Mouse (Mus musculus) 3T3-L1 (cell line): ENCODE data around the gene Rps5.
A peak's percentile ranks its signal among the peaks of the same experiment; 100 is the strongest.
"Not testable (repeated sequence)": the region's sequence is repeated elsewhere in the genome, so short reads cannot be mapped to it uniquely, and the experiment has no call there.

Experiments
- DNase-seq: peaks from one replicate; pipeline ENCODE4 v3.0.0-alpha.2; 2015; ENCODE audit warnings: low read depth, low spot score

Rps5 gene

DNA sequence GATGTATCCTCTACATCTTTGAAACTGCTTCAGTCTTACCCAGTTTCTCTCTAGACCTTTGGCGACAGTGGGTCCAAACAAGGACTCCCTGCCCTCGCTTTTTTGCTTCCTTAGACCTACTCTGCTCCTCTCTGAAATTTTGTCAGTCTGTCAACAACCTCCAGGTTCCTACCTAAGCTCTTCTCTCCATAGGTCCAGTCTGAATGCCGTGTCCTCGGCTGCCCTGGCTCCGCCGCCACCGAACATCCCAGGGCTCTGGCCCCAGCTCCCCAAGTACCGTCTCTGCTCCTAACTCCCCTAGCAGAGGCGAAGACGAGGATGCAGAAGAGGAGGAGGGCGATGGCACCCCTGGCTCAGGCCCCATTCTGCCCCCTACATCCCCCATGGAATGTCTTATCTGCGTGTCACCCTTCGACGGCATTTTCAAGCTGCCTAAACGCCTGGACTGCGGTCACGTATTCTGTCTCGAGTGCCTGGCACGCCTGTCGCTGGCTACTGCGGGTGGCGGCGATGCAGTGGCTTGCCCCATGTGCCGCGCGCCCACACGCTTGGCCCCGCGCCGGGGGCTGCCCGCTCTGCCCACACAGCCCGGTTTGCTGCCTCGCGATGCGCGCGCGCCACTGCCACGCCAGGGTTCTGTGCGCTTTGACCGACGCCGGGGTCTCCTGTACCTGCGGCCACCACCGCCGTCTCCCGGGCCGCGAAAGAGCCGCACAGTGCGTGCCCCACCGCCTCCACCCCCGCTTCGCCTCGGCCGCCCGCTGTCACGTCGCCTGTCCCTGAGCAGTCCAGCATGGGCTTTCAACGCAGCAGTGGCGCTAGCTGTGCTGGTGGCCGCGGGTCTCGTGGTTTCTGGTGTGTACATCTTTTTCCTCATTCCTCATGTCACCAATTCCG lies 5.9 kb downstream of the Rps5 start:
- no peak for DNase-seq

DNA sequence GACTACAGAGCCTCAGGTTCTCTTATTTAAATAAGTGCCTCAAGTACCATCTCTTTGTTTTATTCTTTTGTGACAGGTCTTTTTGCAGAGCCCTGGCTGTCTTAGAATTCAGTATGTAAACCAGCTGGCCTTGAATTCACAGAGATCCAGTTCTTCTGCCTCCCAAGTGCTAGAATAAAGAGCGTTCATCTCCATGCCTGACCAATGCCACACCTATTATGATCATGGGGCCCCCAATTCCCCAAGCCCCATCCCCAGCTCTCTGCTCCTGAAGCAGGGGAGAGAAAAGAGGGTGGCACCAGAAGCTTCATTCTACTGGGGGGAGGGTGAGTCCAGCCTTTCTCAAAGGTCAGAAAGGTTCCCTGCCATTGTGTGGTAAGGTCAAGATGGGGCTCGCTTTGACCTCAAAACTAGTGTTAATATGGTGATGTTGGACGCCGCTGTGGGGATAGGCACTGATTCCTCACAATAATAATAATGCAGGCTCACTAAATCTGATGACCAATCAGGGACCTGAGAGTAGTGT lies 11.6 kb downstream of the Rps5 start:
- no peak for DNase-seq

DNA sequence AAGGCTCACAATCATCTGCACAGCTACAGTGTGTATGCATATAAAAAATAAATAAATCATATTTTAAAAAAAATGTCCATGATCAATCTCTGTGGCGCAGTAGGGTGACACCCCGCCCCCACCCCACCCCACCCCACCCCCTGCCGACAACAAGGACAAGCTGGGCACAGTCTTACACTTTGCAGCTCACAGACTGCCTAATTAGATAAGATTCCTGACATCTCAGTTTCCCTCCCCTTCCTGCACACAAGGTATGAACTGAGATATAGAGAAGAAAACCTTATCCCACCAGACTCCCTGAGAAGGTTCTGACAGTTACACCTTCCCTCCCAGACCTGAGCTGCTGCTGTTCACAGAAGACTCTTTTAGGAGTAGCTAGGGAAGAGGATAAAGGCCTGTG lies 12.7 kb downstream of the Rps5 start:
- no peak for DNase-seq

DNA sequence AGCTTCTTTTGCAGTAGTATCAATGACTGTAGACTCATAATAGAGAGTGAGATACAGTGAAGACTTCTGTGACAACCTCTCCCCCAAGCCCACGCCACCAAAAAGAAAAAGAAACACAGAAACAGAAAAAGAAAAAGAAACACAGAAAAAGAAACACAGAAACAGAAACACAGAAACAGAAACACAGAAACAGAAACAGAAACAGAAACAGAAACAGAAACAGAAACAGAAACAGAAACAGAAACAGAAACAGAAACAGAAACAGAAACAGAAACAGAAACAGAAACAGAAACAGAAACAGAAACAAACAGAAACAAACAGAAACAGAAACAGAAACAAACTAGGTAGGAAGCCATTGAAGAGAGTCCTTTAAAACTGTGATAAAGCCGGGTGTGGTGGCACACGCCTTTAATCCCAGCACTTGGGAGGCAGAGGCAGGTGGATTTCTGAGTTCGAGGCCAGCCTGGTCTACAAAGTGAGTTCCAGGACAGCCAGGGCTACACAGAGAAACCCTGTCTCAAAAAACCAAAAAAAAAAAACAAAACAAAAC lies 15.2 kb downstream of the Rps5 start:
- DNase-seq: not testable (repeated sequence)

DNA sequence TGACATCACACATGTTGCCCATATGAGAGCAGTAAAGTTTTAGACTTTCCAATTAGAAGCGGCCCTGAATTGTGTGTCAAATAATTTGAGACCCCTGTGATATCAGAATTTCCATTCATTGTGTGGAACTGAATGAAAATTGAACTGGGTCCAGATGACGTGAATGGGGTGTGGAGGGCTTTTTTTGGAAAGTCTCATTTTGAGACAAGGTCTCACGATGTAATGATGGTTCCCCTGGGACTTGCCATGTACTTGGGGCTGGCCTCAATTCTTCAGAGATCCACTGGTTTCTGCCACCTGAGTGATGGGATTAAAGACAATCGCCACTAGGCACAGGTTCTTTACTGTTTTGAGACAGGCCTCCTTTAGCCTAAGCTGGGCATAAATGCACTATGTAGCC lies 18.5 kb downstream of the Rps5 start:
- DNase-seq: no peak

DNA sequence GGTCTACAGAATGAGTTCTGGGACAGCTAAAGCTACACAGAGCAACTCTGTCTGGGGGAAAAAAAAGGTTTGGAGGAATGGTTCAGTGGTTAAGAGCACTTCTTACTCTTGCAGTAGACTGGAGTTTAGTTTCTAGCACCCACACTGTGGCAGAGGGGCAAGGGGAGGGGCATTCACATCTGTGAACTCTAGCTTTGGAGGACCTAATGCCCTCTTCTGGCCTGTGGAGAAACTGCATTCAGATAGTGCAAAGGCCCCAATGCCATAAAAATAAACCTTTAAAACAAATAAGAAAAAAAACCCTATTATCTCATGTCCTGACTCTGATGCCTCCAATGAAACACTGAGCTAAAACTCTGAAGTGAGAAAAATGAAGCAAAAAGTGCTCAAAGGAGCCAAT lies 21.4 kb downstream of the Rps5 start:
- DNase-seq: peak; percentile 42

DNA sequence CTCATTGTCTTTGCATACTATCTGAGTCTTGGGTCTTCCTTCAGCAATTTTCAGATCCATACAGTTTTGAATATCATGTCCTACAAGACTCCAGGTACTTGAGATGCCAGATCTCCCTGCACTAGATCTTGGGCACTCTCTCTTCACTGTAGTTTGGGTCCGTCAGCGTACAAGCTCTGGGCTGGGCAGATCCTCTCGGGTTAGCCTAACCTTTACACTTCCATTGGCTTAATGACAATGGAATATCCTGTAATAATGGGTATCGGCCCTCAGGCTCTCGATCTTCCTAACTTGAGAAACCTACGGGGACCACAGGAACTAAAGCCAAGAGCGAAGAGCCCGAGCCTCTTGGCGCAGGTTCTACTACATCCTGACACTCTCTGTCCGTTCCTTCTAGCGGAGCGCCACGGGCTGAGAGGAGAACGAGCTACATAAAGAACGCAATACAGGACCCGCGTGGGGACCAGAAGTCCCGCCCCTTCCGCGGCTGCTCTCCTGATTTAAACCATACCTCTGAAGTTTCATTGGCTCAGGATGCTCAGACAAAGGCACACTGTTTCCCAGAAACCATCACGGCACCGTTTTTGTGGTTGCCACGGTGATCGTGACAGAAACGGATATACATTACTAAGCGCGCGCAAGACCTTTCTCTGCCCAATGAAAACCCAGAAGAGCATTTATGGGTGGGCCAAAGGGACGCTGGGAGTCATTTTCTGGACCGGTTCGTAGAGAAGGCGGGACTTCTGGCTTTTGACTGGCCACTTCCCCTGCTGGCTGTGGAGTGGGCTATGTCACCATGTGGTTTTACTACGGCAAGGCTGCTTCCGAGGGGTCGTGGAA lies 27.2 kb downstream of the Rps5 start:
- DNase-seq: peak; percentile 83

DNA sequence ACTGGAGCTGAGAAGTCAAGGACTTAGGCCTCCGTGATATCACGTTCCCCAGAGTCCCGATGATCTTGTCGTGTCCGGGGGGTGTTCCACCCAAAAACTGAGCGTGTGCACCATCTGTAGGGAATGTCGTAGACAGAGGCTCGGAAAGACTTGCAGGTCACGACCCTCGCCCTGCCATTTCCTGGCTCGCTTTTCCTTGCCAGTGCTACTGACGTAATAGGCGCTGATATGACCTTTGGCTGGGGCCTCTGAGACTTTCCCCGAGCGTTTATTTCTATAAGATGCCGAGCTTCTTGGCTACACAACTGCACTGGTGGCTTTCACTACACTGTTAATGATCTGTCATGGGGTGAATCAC lies 27.8 kb downstream of the Rps5 start:
- DNase-seq: no peak

DNA sequence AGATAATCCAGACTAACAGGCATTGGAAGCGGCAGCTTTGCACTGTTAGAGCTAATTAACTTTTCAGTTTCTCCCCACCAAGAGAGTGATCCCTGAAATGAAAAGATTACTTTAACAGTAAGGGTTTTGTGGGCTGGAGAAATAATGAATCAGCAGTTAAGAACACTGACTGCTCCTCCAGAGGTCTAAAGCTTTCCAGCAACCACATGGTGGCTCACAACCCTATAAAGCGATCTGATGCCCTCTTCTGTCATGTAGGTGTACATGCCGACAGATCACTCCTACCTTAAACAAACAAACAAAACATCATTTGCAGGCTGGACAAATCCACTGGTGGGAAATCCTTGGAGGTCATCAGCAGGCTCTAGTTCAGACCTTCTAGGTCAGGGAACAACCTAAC lies 32.8 kb downstream of the Rps5 start:
- no peak for DNase-seq

DNA sequence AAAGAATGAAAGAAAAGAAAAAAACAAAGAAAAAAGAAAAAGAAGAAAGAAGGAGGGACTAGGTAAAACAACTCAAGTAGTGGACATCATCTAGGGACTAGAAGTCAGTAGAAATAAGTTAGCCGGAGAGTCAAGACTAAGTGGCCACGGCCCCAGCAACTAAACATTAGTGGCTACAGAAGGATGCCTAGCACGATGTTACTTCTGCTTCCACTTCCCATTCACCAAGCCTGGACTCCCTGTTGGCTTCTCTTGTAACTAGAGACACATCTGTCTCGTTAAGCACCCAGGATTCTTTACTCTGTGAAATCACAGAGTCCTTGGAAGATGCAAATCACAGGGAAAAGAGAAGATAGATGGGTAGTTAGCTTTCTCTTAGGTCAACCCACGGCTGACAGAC lies 35.4 kb downstream of the Rps5 start:
- DNase-seq: no peak

DNA sequence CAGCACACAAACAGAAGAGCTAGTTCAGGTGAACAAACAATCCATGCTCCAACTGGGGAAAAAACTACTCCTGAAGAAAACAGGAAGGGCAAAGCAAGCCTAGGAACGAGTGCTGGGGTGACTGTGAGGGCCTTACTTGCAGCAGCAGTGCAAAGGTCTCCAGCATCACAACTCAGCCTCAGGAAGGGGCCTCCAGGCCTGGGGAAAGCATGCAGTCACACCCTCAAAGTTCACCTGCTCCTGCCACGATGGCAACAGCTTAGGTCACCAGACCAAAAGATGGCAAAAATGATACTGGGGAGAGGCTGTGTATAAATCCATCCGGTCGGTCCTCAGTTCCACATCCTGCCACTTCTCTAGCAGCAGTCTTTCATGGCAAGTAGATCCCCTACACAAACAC lies 36.9 kb downstream of the Rps5 start:
- DNase-seq: no peak

DNA sequence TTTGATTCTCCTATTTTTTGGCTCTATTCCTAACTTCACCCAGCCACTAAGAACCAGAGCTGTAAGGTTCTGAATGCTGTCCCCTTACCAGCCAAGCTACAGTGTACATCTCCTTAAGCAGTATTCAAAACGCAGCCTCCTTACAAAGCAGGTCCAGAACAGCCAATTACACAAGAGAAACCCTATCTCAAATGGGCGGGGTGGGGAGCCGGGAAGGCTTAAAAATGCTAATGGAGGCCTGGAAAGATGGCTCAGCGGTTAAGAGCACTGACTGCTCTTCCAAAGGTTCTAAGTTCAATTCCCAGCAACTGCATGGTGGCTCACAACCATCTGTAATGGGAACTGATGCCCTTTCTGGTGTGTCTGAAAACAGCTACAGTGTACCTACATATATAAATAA lies 37.6 kb downstream of the Rps5 start:
- no peak for DNase-seq

DNA sequence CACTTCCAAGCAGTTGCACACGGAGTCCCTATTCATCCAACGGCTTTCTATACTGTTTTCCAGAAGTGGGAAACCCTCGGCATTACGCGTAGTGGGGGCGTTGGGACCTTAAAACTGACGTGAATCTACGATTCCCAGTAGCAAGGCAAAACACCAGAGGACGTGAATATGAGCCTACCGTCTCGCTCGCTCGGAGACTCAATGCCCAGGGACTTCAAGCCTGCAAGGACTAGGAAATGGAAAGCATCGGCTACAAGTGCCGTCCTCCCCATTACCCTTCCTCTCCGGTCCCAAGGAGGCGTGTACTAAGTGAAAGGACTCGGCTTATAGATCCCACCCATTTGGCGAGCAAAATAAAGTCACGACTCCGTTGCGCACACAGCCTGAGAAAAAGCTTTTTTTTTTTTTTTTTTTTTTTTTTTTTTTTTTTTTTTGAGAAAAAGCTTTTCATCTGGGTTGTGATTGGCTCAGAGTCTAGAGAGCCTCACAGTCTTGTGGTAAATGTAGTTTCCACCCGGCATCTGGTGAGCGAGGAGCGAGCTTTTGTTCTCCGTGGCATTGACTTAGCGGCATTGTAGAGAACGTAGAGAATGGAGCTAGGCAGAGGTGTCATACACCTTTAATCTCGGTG lies 39.5 kb downstream of the Rps5 start:
- DNase-seq: peak; percentile 90

DNA sequence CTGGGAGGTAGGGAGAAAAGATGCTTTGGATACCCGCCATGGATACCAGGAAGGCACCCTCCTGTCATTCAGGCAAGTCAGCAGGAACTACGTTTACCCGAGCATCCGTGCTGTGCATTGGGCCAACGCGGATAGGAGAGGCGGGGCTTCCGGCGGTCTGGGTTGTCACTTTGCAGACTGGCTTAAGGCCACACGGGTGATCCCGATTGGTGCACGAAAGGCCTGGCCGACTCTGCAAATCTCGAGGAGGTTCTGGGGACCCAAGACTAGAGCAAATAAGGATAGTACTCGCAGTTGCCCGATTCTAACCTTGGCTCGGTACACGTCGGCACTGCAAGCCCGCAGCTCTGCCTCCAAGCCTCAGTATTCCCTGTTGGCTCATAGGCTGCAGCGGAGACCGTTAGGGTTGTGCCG lies 43.6 kb downstream of the Rps5 start, which contains the start of gene Zfp324:
Zfp324 (plus strand) TSS at position 161 of the 414 bp plus-strand sequence.
- peak; percentile 88 for DNase-seq

DNA sequence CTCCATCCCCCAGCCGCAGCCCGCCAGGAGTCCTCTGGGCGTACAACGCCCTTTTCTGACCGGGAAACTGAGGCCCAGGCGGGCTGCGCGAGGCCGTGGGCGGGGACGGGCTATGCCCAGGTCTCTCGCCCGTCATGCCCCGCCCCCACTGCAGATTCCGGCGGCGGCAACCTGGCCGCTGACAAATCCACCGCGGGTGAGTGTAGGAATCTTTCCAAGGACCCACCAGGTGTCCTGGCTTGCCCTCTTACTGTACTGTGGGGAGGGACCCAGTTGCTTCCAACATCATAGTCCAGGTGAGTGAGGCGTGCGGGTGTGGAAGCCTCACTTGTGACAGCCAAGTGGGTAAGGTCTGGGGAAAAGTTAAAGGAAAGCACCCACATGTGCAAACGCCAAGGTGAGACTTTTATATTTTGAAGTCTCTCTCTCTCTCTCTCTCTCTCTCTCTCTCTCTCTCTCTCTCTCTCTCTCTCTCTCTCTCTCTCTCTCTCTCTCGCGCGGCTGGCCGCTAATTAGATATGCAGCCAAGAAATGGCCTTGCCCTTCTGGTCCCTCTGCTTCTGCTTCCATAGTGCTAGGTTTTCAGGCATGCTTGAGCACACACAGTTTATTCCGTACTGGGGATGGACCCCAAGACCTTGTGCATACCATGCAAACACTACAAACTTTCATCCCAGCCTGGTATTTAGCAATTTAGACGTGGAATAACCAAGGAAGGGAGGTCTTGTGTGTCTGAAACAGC lies 44.2 kb downstream of the Rps5 start:
- peak; percentile 35 for DNase-seq

DNA sequence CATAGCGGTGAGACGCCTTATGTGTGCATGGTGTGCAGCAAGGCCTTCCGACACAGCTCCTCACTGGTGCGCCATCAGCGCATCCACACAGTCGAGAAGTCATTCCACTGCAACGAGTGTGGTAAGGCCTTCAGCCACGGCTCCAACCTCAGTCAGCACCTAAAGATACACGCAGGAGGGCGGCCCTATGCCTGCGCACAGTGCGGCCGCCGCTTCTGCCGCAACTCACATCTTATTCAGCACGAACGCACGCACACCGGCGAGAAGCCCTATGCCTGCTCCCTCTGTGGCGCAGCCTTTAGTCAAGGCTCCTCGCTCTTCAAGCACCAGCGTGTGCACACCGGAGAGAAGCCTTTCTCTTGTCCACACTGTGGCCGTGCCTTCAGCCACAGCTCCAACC lies 48.8 kb downstream of the Rps5 start:
- no peak for DNase-seq
